8 mouse cellular contexts compared by ENCODE assay signal in genomic region chr4:122961100-122961567, GRCm38 (mm10). TPM values are rescaled to one million over a fixed set of nuclear protein-coding genes. Genes with fewer than 3 reads are reported as not detected.
DNase-seq lines count a peak whose midpoint lies in the region; ATAC-seq lines count a peak whose summit lies in the region.

TSS of gene Mfsd2a (minus strand) at chr4:122961188.

- under 1% methylated on average over 27 of the region's 27 CpGs for WGBS in intestine, embryonic 15.5 days

- intact Hi-C loops in gastrocnemius, postnatal 14 days (cut with DNase I; ENCODE audit: low total_unique reads): no loop called here
- intact Hi-C loops in left cerebral cortex, postnatal 14 days (cut with DNase I): no loop called here

- no peaks in the 10 kb centered on the region for H3K36me3 ChIP-seq in intestine, embryonic 15.5 days

- H3K27me3 ChIP-seq in intestine, embryonic 15.5 days (replicated peaks): peaks cover 10% of the 10 kb centered on the region

- no peaks in the 10 kb centered on the region for H3K9me3 ChIP-seq in intestine, embryonic 15.5 days

- H3K4me3 ChIP-seq in intestine, embryonic 15.5 days (replicated peaks): peak within 1 kb of the TSS; percentile 59

- H3K27ac ChIP-seq in intestine, embryonic 15.5 days: no peak within 1 kb of the TSS

- peak within 1 kb of the TSS; percentile 100 for H3K4me2 ChIP-seq in intestine, embryonic 15.5 days (replicated peaks)

- ATAC-seq in intestine, embryonic 15.5 days: peak; percentile 83
- peak; percentile 46 for ATAC-seq in megakaryocyte, adult 5-6 weeks (ENCODE audit: poor library complexity, severe bottlenecking)

- peak within 1 kb of the TSS; percentile 58 for H3K9ac ChIP-seq in intestine, embryonic 15.5 days

- H3K4me1 ChIP-seq in intestine, embryonic 15.5 days (replicated peaks): peaks cover 23% of the 10 kb centered on the region

- DNase-seq in adrenal gland, adult (ENCODE audit: inconsistent age in 2 of 2, low spot score in 1 of 2): peak; percentile 67 to 82
- no peak for DNase-seq in adrenal gland, adult 8-10 months
- DNase-seq in cerebellum, postnatal 25 days: peak; percentile 52 to 62
- DNase-seq in gastrocnemius, postnatal 14 days: peak; percentile 38
- peak; percentile 61 to 82 for DNase-seq in left cerebral cortex, postnatal 14 days (ENCODE audit: low spot score in 2 of 2)
- peak; percentile 63 for DNase-seq in right cerebral cortex, postnatal 25 days

RNA-seq across cellular contexts. Expression of gene Mfsd2a, which starts in this region (rescaled TPM):
- 1 to 10 TPM in 2 of 4 experiments, under 1 TPM in 2; 0.83 to 8.4 (median 1.2) TPM for total RNA-seq in adrenal gland, adult 8-10 months (2022)
- total RNA-seq in gastrocnemius, postnatal 14 days (2021): under 1 TPM; 0.24 to 0.68 TPM
- polyA plus RNA-seq in intestine, embryonic 15.5 days (2015; fragmentation: Nextera tagmentation; extraction: Ambion mirVana): 2.1 and 2.3 TPM in 2 replicates
- total RNA-seq in left cerebral cortex, postnatal 14 days (2021): 10 to 100 TPM; 57.2 to 63.3 TPM
- total RNA-seq in megakaryocyte, adult 5-6 weeks (2015): 0.14 TPM in 1 of 2 replicates, not detected in the other
- total RNA-seq in megakaryocyte, adult 5-6 weeks (2017): 0.15 and 0.16 TPM in 2 replicates

Comparison
In these comparisons a context has a peak if more than half of its experiments do, and no peak if none do; other contexts are left out.
1. RNA of gene Mfsd2a (total RNA-seq): 57.2 to 63.3 TPM in left cerebral cortex, postnatal 14 days; 0.83 to 8.4 TPM in adrenal gland, adult 8-10 months, 0.24 to 0.68 TPM in gastrocnemius, postnatal 14 days and 0.14 to 0.16 TPM in megakaryocyte, adult 5-6 weeks; every median in the first group is over 4 times any median in the second.
2. Peak in DNase-seq in gastrocnemius, postnatal 14 days; RNA of the gene not detected or under 1 TPM.
3. Peak in ATAC-seq in megakaryocyte, adult 5-6 weeks; RNA of the gene not detected or under 1 TPM.